Mouse (Mus musculus) ES-E14 (cell line): ENCODE results near the gene 5730480H06Rik. TPM values are rescaled to one million over a fixed set of nuclear protein-coding genes. Genes with fewer than 3 reads are reported as not detected.

Experiments used
- DNase-seq: peaks from one replicate; pipeline ENCODE4 v3.0.0-alpha.2; 2013; ENCODE audit warnings: low read depth, low spot score
- H3K27ac ChIP-seq: 2 replicates; pipeline ENCODE4 v1.5.1; 2012; ENCODE audit warnings: low read depth, mild to moderate bottlenecking, low read length, moderate library complexity, mixed read lengths; ENCODE audit not compliant: poor library complexity, insufficient read depth, severe bottlenecking
- H3K36me3 ChIP-seq: 2 replicates; pipeline ENCODE4 v1.6.1; 2012; ENCODE audit warnings: mild to moderate bottlenecking, low read length, moderate library complexity, mixed read lengths; ENCODE audit not compliant: control insufficient read depth, poor library complexity, insufficient read depth, severe bottlenecking
- H3K4me1 ChIP-seq, 2 experiments: fragments of 150-350 bp in 1 of 2; sonication (generic) in 1 of 2; 2 replicates each; pipeline ENCODE4 v1.6.1; 2012; ENCODE audit warnings: low read length in 2 of 2, mild to moderate bottlenecking in 1 of 2, mixed read lengths in 1 of 2; ENCODE audit not compliant: control insufficient read depth in 2 of 2, insufficient read depth in 2 of 2, poor library complexity in 1 of 2
- H3K4me3 ChIP-seq, 2 experiments: fragments of 150-350 bp in 1 of 2; sonication (generic) in 1 of 2; 2 replicates each; pipeline ENCODE4 v1.5.1; 2012; ENCODE audit warnings: low read length in 2 of 2, low read depth in 1 of 2, mild to moderate bottlenecking in 1 of 2, mixed read lengths in 1 of 2; ENCODE audit not compliant: insufficient read depth in 1 of 2, poor library complexity in 1 of 2, severe bottlenecking in 1 of 2
- H3K9ac ChIP-seq: 2 replicates; pipeline ENCODE4 v1.6.1; 2012; ENCODE audit warnings: low read depth, mild to moderate bottlenecking, low read length, mixed read lengths; ENCODE audit not compliant: poor library complexity, insufficient read depth, severe bottlenecking
- H3K9me3 ChIP-seq: fragments of 150-350 bp; sonication (generic); 2 replicates; pipeline ENCODE4 v1.6.1; 2012; ENCODE audit warnings: low read depth, mild to moderate bottlenecking, low read length; ENCODE audit not compliant: control insufficient read depth, insufficient read depth
- CHD2 ChIP-seq: IDR thresholded peaks from 2 replicates; pipeline ENCODE4 v1.6.1; 2014; ENCODE audit warnings: mild to moderate bottlenecking, low read depth, low read length, inconsistent platforms
- HCFC1 ChIP-seq: IDR thresholded peaks from 2 replicates; pipeline ENCODE4 v1.6.1; 2012; ENCODE audit warnings: low read length, inconsistent platforms, borderline replicate concordance; ENCODE audit not compliant: insufficient read depth
- MAFK ChIP-seq: IDR thresholded peaks from 2 replicates; pipeline ENCODE4 v1.6.1; 2014; ENCODE audit warnings: mild to moderate bottlenecking, low read depth, low read length, inconsistent platforms; ENCODE audit not compliant: insufficient read depth
- ZC3H11A ChIP-seq: IDR thresholded peaks from 2 replicates; pipeline ENCODE4 v1.6.1; 2012; ENCODE audit warnings: low read depth, mild to moderate bottlenecking, inconsistent platforms, low read length, borderline replicate concordance
- ZNF384 ChIP-seq: IDR thresholded peaks from 2 replicates; pipeline ENCODE4 v1.6.1; 2012; ENCODE audit warnings: low read depth, low read length, inconsistent platforms
- in situ Hi-C, 2 experiments: fragments of 600-800 bp; cut with MboI; formaldehyde crosslinking; loops; one replicate each; pipeline ENCODE4 v1.15.1; 2025; ENCODE audit warnings: low sequenced_read_pairs in 2 of 2, inconsistent platforms in 1 of 2; ENCODE audit not compliant: unreplicated experiment in 2 of 2
- total RNA-seq: library from RNA; depleted of rRNA; stranded (reverse); fragments of 300-350 nt; gene quantifications from 2 replicates; pipeline ENCODE4 v1.2.3, GENCODE M21; 2012

5730480H06Rik gene
- total RNA-seq, 1 experiment: 10.2 TPM

DNA sequence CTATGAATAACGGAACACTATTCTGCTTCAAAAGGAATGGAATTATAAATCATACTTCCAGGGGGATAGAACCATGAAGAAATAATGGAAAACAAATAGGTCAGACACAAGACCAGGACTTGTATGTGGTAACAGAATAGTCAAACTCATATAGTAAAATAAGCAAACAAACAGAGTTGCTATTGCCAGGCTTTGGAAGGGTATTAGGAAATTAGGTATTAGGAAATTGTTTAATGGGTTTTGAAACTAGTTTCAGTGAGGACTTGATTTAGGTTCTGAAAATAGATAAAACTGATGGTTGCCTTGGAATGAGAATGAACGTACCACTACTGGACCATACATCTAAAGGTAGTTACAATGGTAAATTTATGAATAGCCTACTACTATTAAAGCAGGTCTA, 2.0 kb downstream of the 5730480H06Rik start:
- no peak overlapping the region for H3K4me3 ChIP-seq
- no peaks in the 10 kb centered on the region for H3K36me3 ChIP-seq
- DNase-seq: no peak
- TF ChIP-seq ZC3H11A: no peak
- TF ChIP-seq MAFK: no peak
- TF ChIP-seq CHD2: no peak
- no peak for TF ChIP-seq ZNF384
- no peak for TF ChIP-seq HCFC1
- no peak overlapping the region for H3K27ac ChIP-seq
- H3K9ac ChIP-seq: no peak overlapping the region
- no peaks in the 10 kb centered on the region for H3K9me3 ChIP-seq
- in situ Hi-C loops: loop anchor here in 1 of 2 experiments (25.0 kb wide), 1 partner anchor 192 kb away; no protein-coding TSS in a partner anchor
- H3K4me1 ChIP-seq: peaks cover 4 to 6% of the 10 kb centered on the region in 2 experiments; a peak in 3 of 4 replicates

- no peak overlapping the region for H3K4me3 ChIP-seq
- H3K9ac ChIP-seq: no peak overlapping the region
- H3K4me1 ChIP-seq: peaks cover 4% of the 10 kb centered on the region in 2 experiments; a peak in 3 of 4 replicates
- no peak overlapping the region for H3K27ac ChIP-seq
- TF ChIP-seq ZNF384: no peak
- H3K9me3 ChIP-seq: no peaks in the 10 kb centered on the region
- H3K36me3 ChIP-seq: no peaks in the 10 kb centered on the region
- no peak for DNase-seq
- in situ Hi-C loops: loop anchor here in 1 of 2 experiments (25.0 kb wide), 1 partner anchor 194 kb away; no protein-coding TSS in a partner anchor
Observed at GRCm38 (mm10) chr5:48330817-48331216, 3.1 kb downstream of the 5730480H06Rik start.

GRCm38 (mm10) chr5:48331441-48331840, 3.7 kb downstream of the 5730480H06Rik start:
- no peaks in the 10 kb centered on the region for H3K9me3 ChIP-seq
- in situ Hi-C loops: loop anchor here in 1 of 2 experiments (25.0 kb wide), 1 partner anchor 194 kb away; no protein-coding TSS in a partner anchor
- peaks cover 3 to 4% of the 10 kb centered on the region in 2 experiments; a peak in 2 of 4 replicates for H3K4me1 ChIP-seq
- no peak overlapping the region for H3K27ac ChIP-seq
- no peak for DNase-seq
- TF ChIP-seq MAFK: no peak
- no peak for TF ChIP-seq HCFC1
- no peak for TF ChIP-seq CHD2
- TF ChIP-seq ZNF384: no peak
- no peak for TF ChIP-seq ZC3H11A
- no peaks in the 10 kb centered on the region for H3K36me3 ChIP-seq
- no peak overlapping the region for H3K9ac ChIP-seq
- H3K4me3 ChIP-seq: no peak overlapping the region

DNA sequence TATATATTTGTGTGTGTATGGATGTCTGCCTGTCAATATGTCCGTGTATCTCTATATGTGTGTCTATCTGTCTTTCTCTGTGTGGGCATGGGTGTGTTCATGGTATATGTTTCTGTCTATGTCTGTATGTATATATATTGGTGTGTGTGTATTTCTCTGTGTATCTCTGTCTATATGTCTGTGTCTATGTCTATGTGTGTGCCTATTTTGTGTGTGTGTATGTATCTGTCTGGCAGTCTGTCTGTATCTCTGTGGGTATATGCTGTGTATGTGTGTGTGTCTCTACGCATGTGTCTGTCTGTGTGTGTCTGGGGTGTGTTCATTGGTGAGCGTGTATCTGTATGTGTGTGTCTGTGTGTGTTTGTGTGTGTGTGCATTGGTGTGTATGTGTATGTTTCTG, 5.7 kb downstream of the 5730480H06Rik start:
- Histone ChIP-seq H3K9ac (no peak overlapping the region), H3K4me3 (no peak overlapping the region), H3K4me1 (peaks cover 2 to 3% of the 10 kb centered on the region in 2 experiments; a peak in 2 of 4 replicates), H3K36me3 (no peaks in the 10 kb centered on the region), H3K9me3 (no peaks in the 10 kb centered on the region), H3K27ac (no peak overlapping the region)
- in situ Hi-C loops: loop anchor here in 1 of 2 experiments (25.0 kb wide), 1 partner anchor 196 kb away; no protein-coding TSS in a partner anchor
- TF ChIP-seq ZC3H11A (no peak), ZNF384 (no peak), CHD2 (no peak), HCFC1 (no peak), MAFK (no peak)
- no peak for DNase-seq

DNA sequence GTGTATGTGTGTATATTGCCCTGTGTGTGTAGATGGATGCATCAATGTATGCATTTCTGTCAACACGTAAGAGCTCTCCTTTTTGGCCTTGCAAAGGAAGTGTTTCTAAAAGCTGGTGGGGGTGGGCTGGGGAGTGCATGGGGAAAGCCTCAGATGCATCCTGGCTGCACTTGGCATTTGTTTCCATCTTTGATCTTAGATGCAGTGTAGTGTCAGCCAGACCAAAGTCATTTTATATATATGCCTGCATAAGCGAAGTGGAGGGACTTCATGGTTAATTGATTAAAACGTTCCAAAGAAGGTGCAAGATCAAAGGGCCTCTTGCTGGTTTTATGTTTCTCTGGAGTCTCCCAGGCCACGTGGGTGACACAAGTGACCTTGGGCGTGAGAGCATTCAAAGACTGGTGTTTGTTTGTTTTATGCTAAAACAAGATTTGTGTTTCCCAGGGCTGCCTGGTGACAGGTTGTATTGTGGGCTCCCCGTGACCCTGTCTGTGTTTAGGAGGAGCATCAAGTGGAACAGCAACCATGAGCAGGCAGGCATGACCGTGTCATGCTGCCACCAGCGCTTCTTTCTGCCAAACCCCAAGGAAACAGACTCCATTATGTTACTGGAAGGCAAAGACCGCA, 6.2 kb downstream of the 5730480H06Rik start:
- no peak for TF ChIP-seq ZC3H11A
- TF ChIP-seq HCFC1: no peak
- TF ChIP-seq MAFK: no peak
- no peak for TF ChIP-seq CHD2
- TF ChIP-seq ZNF384: no peak
- Histone ChIP-seq H3K9me3 (no peaks in the 10 kb centered on the region), H3K36me3 (no peaks in the 10 kb centered on the region), H3K4me3 (no peak overlapping the region), H3K27ac (no peak overlapping the region), H3K9ac (no peak overlapping the region), H3K4me1 (peaks cover 2 to 3% of the 10 kb centered on the region in 2 experiments; a peak in 2 of 4 replicates)
- in situ Hi-C loops: loop anchor here in 1 of 2 experiments (25.0 kb wide), 1 partner anchor 197 kb away; no protein-coding TSS in a partner anchor
- no peak for DNase-seq
